Mouse (Mus musculus) myocyte (in vitro differentiated cells): Measurements from ENCODE around the gene Fto.

ENCODE experiments used
- E2F4 ChIP-seq: IDR thresholded peaks from one replicate; pipeline ENCODE4 v1.6.1; 2011; ENCODE audit warnings: mild to moderate bottlenecking, control low read depth, moderate library complexity; ENCODE audit not compliant: insufficient read depth
- POLR2A ChIP-seq: IDR thresholded peaks from one replicate; pipeline ENCODE4 v1.6.1; 2011; ENCODE audit warnings: low read depth, mild to moderate bottlenecking, control low read depth, moderate library complexity; ENCODE audit not compliant: insufficient read length
- TCF12 ChIP-seq: IDR thresholded peaks from one replicate; pipeline ENCODE4 v1.6.1; 2011; ENCODE audit warnings: mild to moderate bottlenecking, control low read depth; ENCODE audit not compliant: poor library complexity, insufficient read depth, severe bottlenecking
- TCF3 ChIP-seq: IDR thresholded peaks from one replicate; pipeline ENCODE4 v1.6.1; 2011; ENCODE audit warnings: low read depth, control low read depth; ENCODE audit not compliant: insufficient read length
- USF1 ChIP-seq: IDR thresholded peaks from one replicate; pipeline ENCODE4 v1.6.1; 2011; ENCODE audit warnings: low read depth, mild to moderate bottlenecking, control low read depth, moderate library complexity

GRCm38 (mm10) chr8:91494501-91495259 lies 181.4 kb downstream of the Fto start:
- no peak for TF ChIP-seq TCF3
- no peak for TF ChIP-seq POLR2A
- no peak for TF ChIP-seq TCF12
- no peak for TF ChIP-seq E2F4
- TF ChIP-seq USF1, result no peak
